Mouse (Mus musculus) MEL-GATA-1-ER (cell line): ENCODE measurements around the gene Ccdc184.

Source experiments
- DNase-seq: peaks from one replicate; pipeline ENCODE4 v3.0.0-alpha.2; 2012; ENCODE audit warnings: low read depth; ENCODE audit errors: extremely low read depth

Ccdc184 gene

GRCm38 (mm10) chr15:98166963-98167644 is at the start of gene Ccdc184:
Ccdc184 (plus strand) TSS chr15:98167158.
- no peak for DNase-seq

DNA sequence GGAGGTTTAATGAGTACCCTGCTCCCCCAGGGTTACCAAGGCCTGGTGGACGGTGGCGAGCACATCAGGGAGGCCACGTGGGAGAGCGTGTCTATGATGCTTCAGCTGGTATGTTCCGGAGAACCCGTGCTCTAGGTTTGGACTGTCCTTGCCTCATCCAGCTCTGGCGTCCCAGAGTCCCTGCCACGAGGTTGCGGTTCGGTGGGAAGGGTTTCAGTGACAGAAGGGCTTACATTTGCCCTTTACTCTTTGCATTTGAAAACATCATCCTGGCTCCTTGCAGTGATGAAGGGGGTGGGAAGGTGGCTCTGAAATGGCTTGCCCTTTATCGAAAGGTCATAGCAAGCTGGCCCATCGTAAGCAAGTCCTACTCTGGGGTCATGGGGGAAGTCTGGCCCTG is 47.6 kb upstream of the Ccdc184 start:
- DNase-seq = no peak

DNA sequence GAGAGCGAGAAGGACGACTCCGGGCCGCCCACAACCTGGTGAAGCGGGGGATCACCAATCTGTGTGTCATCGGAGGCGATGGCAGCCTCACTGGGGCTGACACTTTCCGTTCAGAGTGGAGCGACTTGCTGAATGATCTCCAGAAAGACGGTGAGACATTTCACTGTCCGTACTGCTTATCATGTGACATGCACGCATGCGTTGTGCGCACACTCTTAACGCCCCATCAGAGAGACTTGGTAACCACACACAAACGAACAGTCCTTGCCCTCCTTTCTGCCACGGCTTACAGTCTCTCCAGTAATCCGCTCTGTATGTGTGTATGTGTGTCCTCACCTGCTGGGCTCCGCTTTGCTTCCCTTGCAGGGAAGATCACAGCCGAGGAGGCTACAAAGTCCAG is 46.1 kb upstream of the Ccdc184 start:
- DNase-seq = no peak

DNA sequence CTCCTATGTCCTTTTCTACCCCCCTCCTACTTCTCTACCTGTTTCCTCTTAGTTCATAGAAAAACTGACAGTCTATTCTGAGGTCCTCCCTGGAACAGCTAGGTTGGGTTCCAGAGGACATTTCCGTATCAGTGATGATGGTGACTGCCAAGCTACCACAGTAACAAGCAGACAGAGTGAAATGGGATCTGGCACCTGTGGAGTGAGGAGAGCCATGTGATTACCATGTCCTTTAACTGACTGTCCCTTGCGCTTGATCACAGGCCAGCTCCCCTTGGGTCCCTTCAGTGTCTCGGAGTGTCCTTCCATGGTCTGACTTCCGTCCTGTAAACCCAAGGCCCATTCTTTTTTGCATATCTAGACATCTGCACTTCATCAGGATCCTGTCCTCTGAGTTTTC is 36.0 kb upstream of the Ccdc184 start:
- no peak for DNase-seq

- no peak for DNase-seq
These were observed 35.5 kb upstream of the Ccdc184 start for GRCm38 (mm10) chr15:98131451-98131850.

GRCm38 (mm10) chr15:98131942-98132655 is 34.9 kb upstream of the Ccdc184 start:
- no peak for DNase-seq

DNA sequence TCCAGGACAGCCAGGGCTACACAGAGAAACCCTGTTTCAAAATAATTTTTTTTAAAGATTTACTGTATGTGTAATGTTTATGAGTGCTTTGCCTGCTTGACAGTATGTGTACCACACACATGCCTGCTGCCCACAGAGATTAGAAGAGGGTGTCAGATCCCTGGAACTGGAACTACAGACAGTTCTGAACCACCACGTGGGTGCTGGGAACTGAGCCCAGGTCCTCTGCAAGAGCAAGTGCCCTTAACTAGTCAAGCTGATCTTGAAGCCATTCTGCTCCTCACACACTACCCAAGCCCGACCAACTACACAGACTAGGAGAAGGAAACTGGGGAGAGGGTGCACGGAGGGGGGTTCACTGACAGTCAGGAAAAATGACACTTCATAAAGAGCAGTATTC is 33.5 kb upstream of the Ccdc184 start:
- DNase-seq = no peak

DNA sequence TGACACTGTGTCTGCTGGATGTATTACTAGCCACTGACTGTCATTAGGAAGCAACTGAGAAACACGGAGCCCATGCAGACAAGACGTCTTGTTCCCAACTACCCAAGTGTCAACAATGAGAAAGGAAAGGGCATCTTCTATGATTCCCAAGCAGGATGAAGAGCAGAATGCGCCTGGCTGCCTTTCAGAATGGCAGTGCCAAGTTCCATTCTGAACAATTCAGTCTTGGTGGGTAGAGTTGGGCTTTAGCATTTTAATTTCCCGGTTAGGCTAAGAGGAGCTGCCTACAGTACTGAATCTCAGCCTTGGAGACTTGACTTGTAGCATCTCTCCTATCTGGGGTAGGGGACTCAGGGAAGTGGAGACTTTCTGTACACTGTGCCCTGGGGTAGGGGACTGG is 32.9 kb upstream of the Ccdc184 start:
- no peak for DNase-seq

- DNase-seq = no peak
These were observed 32.3 kb upstream of the Ccdc184 start for GRCm38 (mm10) chr15:98134666-98135065.

DNA sequence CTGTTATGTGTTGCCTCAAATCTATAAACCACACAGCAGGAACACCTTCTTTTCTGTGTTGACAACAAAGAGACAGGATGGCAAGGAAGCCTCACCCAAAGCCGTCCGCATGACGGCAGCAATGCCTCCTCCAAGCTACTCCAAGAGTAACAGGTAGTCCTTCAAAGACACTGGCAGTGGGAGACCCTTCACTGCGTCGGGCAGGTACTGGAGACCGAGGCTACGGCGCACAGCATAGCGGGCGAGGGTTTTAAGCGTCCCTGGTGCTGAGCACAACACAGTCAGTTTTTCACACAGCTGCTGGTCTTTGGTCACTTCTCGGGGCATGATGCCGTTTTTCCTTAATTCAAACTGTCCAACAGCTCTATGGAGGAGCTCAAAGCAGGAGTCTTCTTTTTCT is 31.3 kb upstream of the Ccdc184 start:
- no peak for DNase-seq

GRCm38 (mm10) chr15:98136871-98137270 is 30.1 kb upstream of the Ccdc184 start:
- no peak for DNase-seq

DNA sequence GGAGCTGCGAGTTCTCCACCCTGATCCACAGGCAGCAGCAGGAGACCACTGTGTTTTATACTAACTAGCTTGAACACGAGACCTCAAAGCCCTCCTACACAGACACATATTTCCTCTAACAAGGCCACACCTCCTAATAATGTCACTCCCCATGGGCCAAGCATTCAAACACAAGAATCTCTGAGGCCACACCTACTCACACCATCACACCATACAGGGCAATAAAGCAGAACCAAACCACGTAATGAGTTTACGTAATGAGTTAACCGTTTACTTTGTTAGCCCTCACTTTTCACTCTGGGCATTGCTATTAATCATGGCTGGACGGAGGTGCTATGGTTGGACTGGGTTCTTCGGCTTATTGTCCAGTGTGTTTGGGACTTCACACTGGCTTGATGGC is 27.2 kb upstream of the Ccdc184 start:
- DNase-seq = peak; percentile 13

DNA sequence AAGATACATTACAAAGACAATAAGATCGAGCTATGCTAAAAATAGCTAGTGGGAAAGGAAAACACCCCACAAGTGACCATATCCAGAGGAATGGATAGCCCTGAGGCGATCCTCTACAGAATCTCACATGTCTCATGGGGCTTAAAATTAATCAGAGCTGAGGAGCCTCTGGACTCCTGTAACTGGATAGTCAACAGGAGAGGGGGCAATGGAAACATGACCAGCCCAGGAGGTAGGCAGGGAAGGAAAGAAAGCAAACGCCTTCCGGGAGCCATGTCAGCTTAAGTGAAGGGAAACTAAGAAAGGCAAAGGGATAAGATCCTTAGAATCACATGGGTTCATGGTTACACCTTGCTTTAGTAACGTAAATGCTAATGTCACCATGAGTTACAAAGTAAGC is 26.1 kb upstream of the Ccdc184 start:
- DNase-seq = no peak

DNA sequence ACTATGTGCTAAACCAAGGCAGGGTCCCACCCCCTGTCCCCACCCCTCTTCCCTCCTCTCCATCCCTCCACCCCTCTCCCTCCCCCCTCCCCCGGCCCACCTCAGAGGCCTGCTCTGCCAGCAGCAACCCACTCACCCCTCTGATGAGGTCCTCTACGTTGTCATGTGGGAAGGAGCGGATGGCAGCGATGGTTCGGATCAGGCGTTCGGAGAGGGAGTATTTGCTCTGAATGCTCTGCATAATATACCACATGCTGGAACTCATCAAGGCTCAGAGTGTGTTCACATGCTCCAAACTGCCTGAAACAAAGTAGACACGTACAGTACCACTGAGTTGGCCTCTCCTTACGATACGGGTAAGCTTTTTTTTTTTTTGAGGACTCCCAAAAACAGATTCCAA is 24.4 kb upstream of the Ccdc184 start:
- DNase-seq = no peak

GRCm38 (mm10) chr15:98144861-98145507 is 22.0 kb upstream of the Ccdc184 start:
- no peak for DNase-seq

GRCm38 (mm10) chr15:98145559-98146181 is 21.3 kb upstream of the Ccdc184 start:
- peak; percentile 93 for DNase-seq

DNA sequence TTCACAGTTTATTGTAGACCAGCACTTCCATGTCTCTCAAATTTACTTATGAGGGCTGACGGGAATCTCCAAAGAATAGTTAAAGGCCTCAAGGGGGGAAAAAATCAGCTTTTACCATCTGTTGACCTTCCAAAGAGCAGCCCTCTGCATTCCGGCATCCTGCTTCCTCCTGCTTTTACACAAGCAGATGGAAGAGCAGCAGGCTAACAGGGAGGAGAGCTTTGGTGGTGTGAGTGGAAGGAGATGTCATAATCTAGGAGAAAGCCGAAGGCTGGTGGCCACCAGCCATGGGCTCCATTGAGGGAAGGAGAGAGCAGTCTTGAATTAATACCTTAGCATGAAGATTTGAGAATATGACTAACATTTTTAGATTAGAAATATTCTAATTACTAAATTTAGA is 18.6 kb upstream of the Ccdc184 start:
- no peak for DNase-seq

DNA sequence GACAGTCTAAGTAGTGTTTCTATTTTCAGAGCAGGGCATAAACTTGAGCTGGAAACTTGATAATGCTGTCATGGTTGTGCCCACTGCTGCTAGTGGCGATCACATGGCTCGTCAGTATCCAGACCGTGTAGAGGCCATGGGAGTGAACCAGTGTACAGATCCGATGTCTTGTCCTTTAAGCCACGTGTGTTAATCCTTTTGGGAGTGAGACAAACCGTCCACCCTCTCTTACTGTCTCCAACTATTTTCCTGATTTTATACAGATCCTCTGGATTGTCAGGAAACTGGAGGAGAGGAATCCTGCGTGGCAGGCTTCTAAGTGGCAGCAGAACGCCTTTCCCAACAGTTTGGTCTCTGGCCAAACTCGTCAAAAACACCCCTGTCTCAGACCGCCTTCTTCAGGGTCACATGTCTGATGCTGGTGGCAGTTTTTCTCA is 17.8 kb upstream of the Ccdc184 start:
- DNase-seq = no peak

GRCm38 (mm10) chr15:98152916-98153315 is 14.0 kb upstream of the Ccdc184 start:
- no peak for DNase-seq

DNA sequence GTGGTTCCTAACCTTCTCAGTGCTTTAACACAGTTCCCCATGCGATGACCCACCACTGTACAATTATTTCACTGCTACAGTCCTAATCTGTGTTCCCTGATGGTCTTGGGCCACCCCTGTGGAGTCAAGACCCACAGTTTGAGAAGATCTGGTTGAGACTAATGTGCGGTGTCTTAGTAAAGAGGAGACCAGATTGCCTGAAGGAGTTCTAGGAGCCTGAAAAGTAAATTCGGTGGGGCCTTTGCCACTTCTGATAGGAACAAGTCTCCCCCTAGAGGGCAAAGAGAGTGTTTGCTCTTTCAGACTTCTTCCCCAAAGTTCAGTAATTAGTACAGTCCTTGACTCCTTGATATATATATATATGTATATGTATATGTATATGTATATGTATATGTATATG is 13.3 kb upstream of the Ccdc184 start:
- DNase-seq = peak; percentile 68

- no peak for DNase-seq
These were observed 12.8 kb upstream of the Ccdc184 start for GRCm38 (mm10) chr15:98154146-98154545.

DNA sequence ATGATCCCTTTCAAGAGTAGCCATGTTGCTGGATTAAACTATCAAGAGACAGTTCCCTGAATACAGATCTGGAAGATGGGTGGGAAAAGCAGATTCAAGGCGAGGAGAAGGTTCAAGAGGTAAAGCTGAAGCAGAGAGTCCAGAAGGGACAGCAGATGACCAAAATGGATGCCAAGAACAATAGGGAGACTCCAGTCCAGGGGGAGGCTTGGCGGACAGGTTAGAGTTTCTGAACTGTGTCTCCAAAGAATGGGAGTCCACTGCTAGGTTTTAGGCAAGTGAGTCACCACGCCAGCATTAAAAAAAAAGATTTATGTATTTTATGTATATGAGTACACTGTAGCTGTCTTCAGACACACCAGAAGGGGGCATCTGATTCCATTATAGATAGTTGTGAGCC is 12.3 kb upstream of the Ccdc184 start:
- no peak for DNase-seq
